Mouse (Mus musculus): ENCODE measurements around the gene Slc16a14. TPM values are rescaled to one million over a fixed set of nuclear protein-coding genes. Genes with fewer than 3 reads are reported as not detected.

Slc16a14 gene
- polyA plus RNA-seq, 1 experiment, result not detected

DNA sequence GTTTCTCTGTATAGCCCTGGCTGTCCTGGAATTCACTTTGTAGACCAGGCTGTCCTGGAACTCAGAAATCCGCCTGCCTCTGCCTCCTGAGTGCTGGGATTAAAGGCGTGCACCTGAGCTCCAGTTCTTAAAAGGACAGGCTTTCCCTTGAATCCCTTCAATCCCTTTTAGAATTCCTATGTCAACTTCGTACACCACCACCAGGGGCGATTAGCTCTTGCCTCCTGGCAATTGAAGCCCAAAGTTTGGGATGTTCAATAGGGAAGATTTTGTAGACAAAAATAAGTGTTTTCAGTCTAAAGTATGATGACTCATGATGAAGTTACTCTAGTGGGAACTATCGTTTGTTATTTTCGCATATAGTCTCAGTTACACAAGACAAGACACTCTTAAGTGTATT lies 37.6 kb downstream of the Slc16a14 start:
- no peaks in the 10 kb centered on the region for H3K4me1 ChIP-seq (ENCODE audit: control insufficient read depth, insufficient read depth, low read length)
- 70% methylated on average over 6 of the region's 6 CpGs for WGBS
- H3K27ac ChIP-seq (ENCODE audit: control insufficient read depth, insufficient read depth, low read depth, low read length, poor library complexity), result no peak overlapping the region
- H3K4me3 ChIP-seq (replicated peaks; ENCODE audit: control insufficient read depth, low read depth, low read length), result no peak overlapping the region
- TF ChIP-seq CTCF (IDR thresholded peaks at IDR 0.05; ENCODE audit: control insufficient read depth, insufficient read depth, low read length) (no peak), POLR2A (IDR thresholded peaks at IDR 0.05; ENCODE audit: borderline replicate concordance, control insufficient read depth, low read depth, low read length) (no peak)

- WGBS, result 83% methylated on average over 9 of the region's 9 CpGs
- TF ChIP-seq CTCF (IDR thresholded peaks at IDR 0.05; ENCODE audit: control insufficient read depth, insufficient read depth, low read length) (no peak), POLR2A (IDR thresholded peaks at IDR 0.05; ENCODE audit: borderline replicate concordance, control insufficient read depth, low read depth, low read length) (no peak)
- no peak overlapping the region for H3K4me3 ChIP-seq (replicated peaks; ENCODE audit: control insufficient read depth, low read depth, low read length)
- no peak overlapping the region for H3K27ac ChIP-seq (ENCODE audit: control insufficient read depth, insufficient read depth, low read depth, low read length, poor library complexity)
- no peaks in the 10 kb centered on the region for H3K4me1 ChIP-seq (ENCODE audit: control insufficient read depth, insufficient read depth, low read length)
Measured at GRCm38 (mm10) chr1:84891746-84892145, 43.2 kb downstream of the Slc16a14 start.

- H3K4me3 ChIP-seq (replicated peaks; ENCODE audit: control insufficient read depth, low read depth, low read length), result no peak overlapping the region
- 82% methylated on average over 7 of the region's 7 CpGs for WGBS
- no peak for TF ChIP-seq POLR2A (IDR thresholded peaks at IDR 0.05; ENCODE audit: borderline replicate concordance, control insufficient read depth, low read depth, low read length)
- no peak for TF ChIP-seq CTCF (IDR thresholded peaks at IDR 0.05; ENCODE audit: control insufficient read depth, insufficient read depth, low read length)
- H3K4me1 ChIP-seq (ENCODE audit: control insufficient read depth, insufficient read depth, low read length), result no peaks in the 10 kb centered on the region
- H3K27ac ChIP-seq (ENCODE audit: control insufficient read depth, insufficient read depth, low read depth, low read length, poor library complexity), result no peak overlapping the region
Measured at GRCm38 (mm10) chr1:84890503-84890902, 44.4 kb downstream of the Slc16a14 start.

- TF ChIP-seq CTCF (IDR thresholded peaks at IDR 0.05; ENCODE audit: control insufficient read depth, insufficient read depth, low read length), result no peak
- no peak for TF ChIP-seq POLR2A (IDR thresholded peaks at IDR 0.05; ENCODE audit: borderline replicate concordance, control insufficient read depth, low read depth, low read length)
- H3K27ac ChIP-seq (ENCODE audit: control insufficient read depth, insufficient read depth, low read depth, low read length, poor library complexity), result no peak overlapping the region
- WGBS, result 85% methylated on average over 7 of the region's 7 CpGs
Measured at GRCm38 (mm10) chr1:84890005-84890393, 44.9 kb downstream of the Slc16a14 start.

DNA sequence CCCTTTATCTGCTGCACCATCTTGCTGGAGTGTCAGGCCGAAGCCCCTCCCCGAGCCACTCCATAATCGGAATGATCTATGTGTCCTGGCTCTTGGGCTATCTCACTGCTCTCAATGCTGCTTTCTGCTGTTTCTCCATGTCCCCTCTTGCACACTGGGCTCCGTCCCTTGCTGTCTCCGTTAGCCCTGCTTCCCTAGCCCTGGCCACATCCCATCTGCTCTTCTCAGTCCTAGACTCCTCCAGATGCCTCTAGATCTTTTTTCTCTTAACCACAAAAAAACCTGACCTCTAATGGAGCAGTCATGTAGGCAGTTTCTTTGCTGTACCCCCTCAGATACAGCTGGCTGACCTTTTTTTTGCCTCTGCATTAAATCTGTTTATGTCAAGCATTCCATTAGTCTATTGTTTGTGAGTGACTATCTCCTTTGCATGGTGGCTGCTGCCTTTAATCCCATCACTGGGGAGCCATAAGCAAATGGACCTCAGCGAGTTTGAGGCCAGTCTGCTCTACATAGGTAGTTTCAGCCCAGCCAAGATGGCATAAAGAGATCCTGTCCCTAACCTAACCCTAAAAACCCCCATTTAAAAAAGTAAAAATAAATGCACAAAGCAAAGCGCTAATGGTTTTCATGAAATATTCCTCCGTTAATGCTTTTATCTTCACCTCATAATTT lies 45.5 kb downstream of the Slc16a14 start:
- Histone ChIP-seq H3K4me1 (ENCODE audit: control insufficient read depth, insufficient read depth, low read length) (no peaks in the 10 kb centered on the region), H3K27ac (ENCODE audit: control insufficient read depth, insufficient read depth, low read depth, low read length, poor library complexity) (no peak overlapping the region), H3K4me3 (replicated peaks; ENCODE audit: control insufficient read depth, low read depth, low read length) (no peak overlapping the region)
- WGBS, result 81% methylated on average over 8 of the region's 8 CpGs
- no peak for TF ChIP-seq CTCF (IDR thresholded peaks at IDR 0.05; ENCODE audit: control insufficient read depth, insufficient read depth, low read length)
- TF ChIP-seq POLR2A (IDR thresholded peaks at IDR 0.05; ENCODE audit: borderline replicate concordance, control insufficient read depth, low read depth, low read length), result no peak

More at GRCm38 (mm10) chr1:84890005-84890393, 44.9 kb downstream of the Slc16a14 start:
- Histone ChIP-seq H3K4me3 (replicated peaks; ENCODE audit: control insufficient read depth, low read depth, low read length) (no peak overlapping the region), H3K4me1 (ENCODE audit: control insufficient read depth, insufficient read depth, low read length) (no peaks in the 10 kb centered on the region)

DNA sequence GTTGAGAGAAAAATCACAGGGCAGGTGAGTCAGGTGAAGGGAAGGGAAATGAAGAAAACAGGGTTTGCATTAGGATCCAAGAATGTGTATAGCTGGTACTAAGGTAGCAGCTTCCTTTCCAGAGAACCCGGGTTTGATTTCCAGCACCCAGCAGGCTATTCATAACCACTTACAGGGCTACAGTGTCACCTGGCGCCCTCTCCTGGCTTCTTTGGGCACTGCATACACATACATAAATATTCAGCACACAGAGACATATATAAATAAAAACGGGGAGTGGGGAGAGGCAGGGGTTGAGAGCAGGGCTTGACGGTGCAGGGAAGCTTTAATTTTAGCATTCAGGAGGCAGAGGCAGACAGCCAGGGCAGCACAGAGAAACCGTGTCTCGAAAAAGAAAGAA lies 49.0 kb downstream of the Slc16a14 start:
- peak; percentile 37; the same call in 1 of the 2 replicates for TF ChIP-seq CTCF (IDR thresholded peaks at IDR 0.05; ENCODE audit: control insufficient read depth, insufficient read depth, low read length)
- no peak for TF ChIP-seq POLR2A (IDR thresholded peaks at IDR 0.05; ENCODE audit: borderline replicate concordance, control insufficient read depth, low read depth, low read length)
- no peaks in the 10 kb centered on the region for H3K4me1 ChIP-seq (ENCODE audit: control insufficient read depth, insufficient read depth, low read length)
- H3K27ac ChIP-seq (ENCODE audit: control insufficient read depth, insufficient read depth, low read depth, low read length, poor library complexity), result no peak overlapping the region
- WGBS, result 83% methylated on average over 6 of the region's 6 CpGs
- H3K4me3 ChIP-seq (replicated peaks; ENCODE audit: control insufficient read depth, low read depth, low read length), result no peak overlapping the region

DNA sequence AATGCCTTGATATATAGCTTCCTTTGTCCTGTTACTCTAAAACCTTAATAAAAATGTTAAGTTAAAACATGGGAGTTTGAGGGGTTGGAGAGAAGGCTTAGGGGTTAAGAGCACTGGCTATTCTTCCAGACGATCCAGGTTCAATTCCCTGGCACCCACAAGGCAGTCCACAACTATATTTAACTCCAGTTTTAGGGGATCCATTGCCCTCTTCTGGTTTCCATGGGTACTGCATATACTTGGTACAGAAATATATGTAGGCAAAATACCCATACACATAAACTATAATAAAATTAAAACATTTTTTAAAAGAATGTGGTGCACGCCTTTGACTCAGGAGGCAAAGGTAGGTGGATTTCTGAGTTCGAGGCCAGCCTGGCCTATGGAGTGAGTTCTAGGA lies 49.8 kb downstream of the Slc16a14 start:
- TF ChIP-seq CTCF (IDR thresholded peaks at IDR 0.05; ENCODE audit: control insufficient read depth, insufficient read depth, low read length), result no peak
- no peak for TF ChIP-seq POLR2A (IDR thresholded peaks at IDR 0.05; ENCODE audit: borderline replicate concordance, control insufficient read depth, low read depth, low read length)
- Histone ChIP-seq H3K4me1 (ENCODE audit: control insufficient read depth, insufficient read depth, low read length) (no peaks in the 10 kb centered on the region), H3K4me3 (replicated peaks; ENCODE audit: control insufficient read depth, low read depth, low read length) (no peak overlapping the region), H3K27ac (ENCODE audit: control insufficient read depth, insufficient read depth, low read depth, low read length, poor library complexity) (no peak overlapping the region)
- WGBS, result 68% methylated on average over 3 of the region's 3 CpGs

- 78% methylated on average over 4 of the region's 4 CpGs for WGBS
Measured at GRCm38 (mm10) chr1:84883889-84884288, 51.0 kb downstream of the Slc16a14 start.

More at GRCm38 (mm10) chr1:84883889-84884288, 51.0 kb downstream of the Slc16a14 start:
- no peak overlapping the region for H3K4me3 ChIP-seq (replicated peaks; ENCODE audit: control insufficient read depth, low read depth, low read length)
- H3K27ac ChIP-seq (ENCODE audit: control insufficient read depth, insufficient read depth, low read depth, low read length, poor library complexity), result no peak overlapping the region
- H3K4me1 ChIP-seq (ENCODE audit: control insufficient read depth, insufficient read depth, low read length), result no peaks in the 10 kb centered on the region
- TF ChIP-seq POLR2A (IDR thresholded peaks at IDR 0.05; ENCODE audit: borderline replicate concordance, control insufficient read depth, low read depth, low read length) (no peak), CTCF (IDR thresholded peaks at IDR 0.05; ENCODE audit: control insufficient read depth, insufficient read depth, low read length) (no peak)

All from bone marrow, adult 2 months (tissue).